In the genomic region with DNA sequence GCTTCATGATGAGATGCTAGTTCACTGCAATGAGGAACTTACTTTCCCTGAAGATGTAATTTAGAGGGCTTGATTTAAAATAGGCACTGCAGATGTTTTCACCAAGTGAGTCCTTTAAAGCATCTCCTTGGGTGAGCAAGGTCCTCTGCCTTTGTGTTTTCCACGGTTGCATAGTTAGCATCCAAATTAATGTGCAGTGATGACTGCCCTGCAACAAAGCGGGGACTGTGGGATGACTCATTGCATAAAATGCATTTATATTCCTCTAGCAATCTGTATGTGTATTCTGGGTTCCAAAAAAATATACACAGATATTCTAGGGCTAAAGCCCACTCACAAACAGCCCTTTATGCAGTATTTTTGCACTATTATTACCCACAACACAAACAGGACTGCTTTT, we compare ENCODE assay signal across 23 mouse cellular contexts.
"Had no signal": no experiment of that assay in that cellular context is flagged by ENCODE, and none has a peak within 500 bp of the region (broad histone marks: within the 10 kb centered on the region; RNA-seq: fewer than 3 reads in every experiment).

No protein-coding gene starts in this region.

- H3K4me3 ChIP-seq: limb, embryonic 12.5 days; limb, embryonic 15.5 days; midbrain, embryonic 12.5 days; midbrain, embryonic 15.5 days; neural tube, embryonic 12.5 days; neural tube, embryonic 15.5 days had no signal

- ATAC-seq: liver, postnatal 0 days; lung, postnatal 0 days; midbrain, embryonic 15.5 days had no signal

- DNase-seq: kidney, adult 18-20 months; kidney, adult 9 months; kidney, postnatal 14 days; kidney, postnatal 4 days; layer of hippocampus, postnatal 36 days; left cerebral cortex, postnatal 4 days; liver, postnatal 0 days; lung, embryonic 14.5 days; right cerebral cortex, adult 18-20 months; right cerebral cortex, postnatal 14 days; right cerebral cortex, postnatal 4 days; thymus, adult 2 months; thymus, postnatal 14 days had no signal

- H3K27ac ChIP-seq: limb, embryonic 12.5 days; limb, embryonic 15.5 days; liver, embryonic 14.5 days; macrophage; midbrain, embryonic 12.5 days; midbrain, embryonic 15.5 days; neural tube, embryonic 12.5 days; neural tube, embryonic 15.5 days; stomach, postnatal 0 days had no signal
